Mouse (Mus musculus): ENCODE results near the gene Ssr1. TPM values are rescaled to one million over a fixed set of nuclear protein-coding genes. Genes with fewer than 3 reads are reported as not detected.

Gene Ssr1
- polyA plus RNA-seq, 1 experiment from 2014 or later, result 131 TPM

GRCm38 (mm10) chr13:37979506-37979905, 14.5 kb downstream of the Ssr1 start:
- Histone ChIP-seq H3K4me3 (replicated peaks) (no peak overlapping the region), H3K9ac (no peak overlapping the region), H3K27ac (replicated peaks) (no peak overlapping the region), H3K36me3 (peaks cover 73% of the 10 kb centered on the region), H3K9me3 (replicated peaks) (no peaks in the 10 kb centered on the region), H3K4me1 (no peaks in the 10 kb centered on the region), H3K27me3 (no peaks in the 10 kb centered on the region), H3K4me2 (replicated peaks) (no peak overlapping the region)
- ATAC-seq (ENCODE audit: insufficient number of reproducible peaks, low FRiP score, low TSS enrichment, low read depth), result no peak
- WGBS, result 90% methylated on average over 12 of the region's 12 CpGs

- H3K36me3 ChIP-seq, result peaks cover 35% of the 10 kb centered on the region
- H3K4me3 ChIP-seq (replicated peaks), result no peak overlapping the region
- no peaks in the 10 kb centered on the region for H3K4me1 ChIP-seq
- 85% methylated on average over 5 of the region's 5 CpGs for WGBS
- H3K27me3 ChIP-seq, result no peaks in the 10 kb centered on the region
- no peak for ATAC-seq (ENCODE audit: insufficient number of reproducible peaks, low FRiP score, low TSS enrichment, low read depth)
- no peaks in the 10 kb centered on the region for H3K9me3 ChIP-seq (replicated peaks)
- H3K4me2 ChIP-seq (replicated peaks), result no peak overlapping the region
- no peak overlapping the region for H3K9ac ChIP-seq
- H3K27ac ChIP-seq (replicated peaks), result no peak overlapping the region
These were observed 19.3 kb downstream of the Ssr1 start for GRCm38 (mm10) chr13:37974731-37975130.

GRCm38 (mm10) chr13:37974036-37974435, 20.0 kb downstream of the Ssr1 start:
- ATAC-seq (ENCODE audit: insufficient number of reproducible peaks, low FRiP score, low TSS enrichment, low read depth), result no peak
- Histone ChIP-seq H3K9me3 (replicated peaks) (no peaks in the 10 kb centered on the region), H3K9ac (no peak overlapping the region), H3K4me2 (replicated peaks) (no peak overlapping the region), H3K4me3 (replicated peaks) (no peak overlapping the region), H3K27ac (replicated peaks) (no peak overlapping the region), H3K4me1 (peaks cover 6% of the 10 kb centered on the region), H3K36me3 (peaks cover 29% of the 10 kb centered on the region), H3K27me3 (no peaks in the 10 kb centered on the region)
- 89% methylated on average over 6 of the region's 6 CpGs for WGBS

GRCm38 (mm10) chr13:37970887-37971530, 23.0 kb downstream of the Ssr1 start:
- H3K27me3 ChIP-seq, result no peaks in the 10 kb centered on the region
- H3K4me2 ChIP-seq (replicated peaks), result no peak overlapping the region
- no peak overlapping the region for H3K27ac ChIP-seq (replicated peaks)
- no peak overlapping the region for H3K9ac ChIP-seq
- no peak for ATAC-seq (ENCODE audit: insufficient number of reproducible peaks, low FRiP score, low TSS enrichment, low read depth)
- H3K4me1 ChIP-seq, result peaks cover 26% of the 10 kb centered on the region
- H3K4me3 ChIP-seq (replicated peaks), result no peak overlapping the region
- no peaks in the 10 kb centered on the region for H3K9me3 ChIP-seq (replicated peaks)
- WGBS, result 82% methylated on average over 11 of the region's 11 CpGs
- peaks cover 4% of the 10 kb centered on the region; the same call in 1 of the 2 replicates for H3K36me3 ChIP-seq

GRCm38 (mm10) chr13:37969988-37970387, 24.0 kb downstream of the Ssr1 start:
- 57% methylated on average over 8 of the region's 8 CpGs for WGBS
- no peak for ATAC-seq (ENCODE audit: insufficient number of reproducible peaks, low FRiP score, low TSS enrichment, low read depth)

GRCm38 (mm10) chr13:37969337-37969736, 24.7 kb downstream of the Ssr1 start:
- no peak overlapping the region for H3K4me3 ChIP-seq (replicated peaks)

More at GRCm38 (mm10) chr13:37969988-37970387, 24.0 kb downstream of the Ssr1 start:
- no peak overlapping the region for H3K4me2 ChIP-seq (replicated peaks)
- no peak overlapping the region for H3K4me3 ChIP-seq (replicated peaks)
- H3K4me1 ChIP-seq, result peaks cover 29% of the 10 kb centered on the region
- H3K27me3 ChIP-seq, result no peaks in the 10 kb centered on the region
- no peak overlapping the region for H3K27ac ChIP-seq (replicated peaks)
- H3K9ac ChIP-seq, result no peak overlapping the region
- no peaks in the 10 kb centered on the region; the same call in 1 of the 2 replicates for H3K36me3 ChIP-seq
- no peaks in the 10 kb centered on the region for H3K9me3 ChIP-seq (replicated peaks)

GRCm38 (mm10) chr13:37967565-37967964, 26.5 kb downstream of the Ssr1 start:
- H3K27me3 ChIP-seq, result no peaks in the 10 kb centered on the region
- H3K9ac ChIP-seq, result no peak overlapping the region
- H3K27ac ChIP-seq (replicated peaks), result no peak overlapping the region; the same call in 1 of the 2 replicates
- H3K36me3 ChIP-seq, result no peaks in the 10 kb centered on the region; the same call in 1 of the 2 replicates
- ATAC-seq (ENCODE audit: insufficient number of reproducible peaks, low FRiP score, low TSS enrichment, low read depth), result no peak
- peaks cover 41% of the 10 kb centered on the region for H3K4me1 ChIP-seq
- peak overlapping the region; percentile 24; the same call in 1 of the 2 replicates for H3K4me2 ChIP-seq (replicated peaks)
- WGBS, result 28% methylated on average over 10 of the region's 10 CpGs
- H3K4me3 ChIP-seq (replicated peaks), result no peak overlapping the region
- H3K9me3 ChIP-seq (replicated peaks), result no peaks in the 10 kb centered on the region

More at GRCm38 (mm10) chr13:37969337-37969736, 24.7 kb downstream of the Ssr1 start:
- Histone ChIP-seq H3K36me3 (no peaks in the 10 kb centered on the region; the same call in 1 of the 2 replicates), H3K4me2 (replicated peaks) (0 out of 2 replicates have a peak overlapping the region, but pooled peaks have one; percentile 12), H3K9me3 (replicated peaks) (no peaks in the 10 kb centered on the region), H3K9ac (no peak overlapping the region), H3K27me3 (no peaks in the 10 kb centered on the region), H3K27ac (replicated peaks) (no peak overlapping the region), H3K4me1 (peaks cover 35% of the 10 kb centered on the region)
- no peak for ATAC-seq (ENCODE audit: insufficient number of reproducible peaks, low FRiP score, low TSS enrichment, low read depth)
- 7% methylated on average over 14 of the region's 14 CpGs for WGBS

- 23% methylated on average over 12 of the region's 12 CpGs for WGBS
- H3K4me2 ChIP-seq (replicated peaks), result peak overlapping the region; percentile 24
- no peak overlapping the region; the same call in 1 of the 2 replicates for H3K27ac ChIP-seq (replicated peaks)
- peak; percentile 44; the same call in 1 of the 2 replicates for ATAC-seq (ENCODE audit: insufficient number of reproducible peaks, low FRiP score, low TSS enrichment, low read depth)
- H3K36me3 ChIP-seq, result no peaks in the 10 kb centered on the region; the same call in 1 of the 2 replicates
- no peaks in the 10 kb centered on the region for H3K27me3 ChIP-seq
- H3K9ac ChIP-seq, result no peak overlapping the region
- peaks cover 41% of the 10 kb centered on the region for H3K4me1 ChIP-seq
- no peak overlapping the region for H3K4me3 ChIP-seq (replicated peaks)
- H3K9me3 ChIP-seq (replicated peaks), result no peaks in the 10 kb centered on the region
These were observed 27.0 kb downstream of the Ssr1 start for GRCm38 (mm10) chr13:37967052-37967437.

GRCm38 (mm10) chr13:37966256-37967051, 27.6 kb downstream of the Ssr1 start:
- WGBS, result 64% methylated on average over 15 of the region's 15 CpGs
- ATAC-seq (ENCODE audit: insufficient number of reproducible peaks, low FRiP score, low TSS enrichment, low read depth), result no peak
- Histone ChIP-seq H3K4me1 (peaks cover 41% of the 10 kb centered on the region), H3K4me2 (replicated peaks) (peak overlapping the region; percentile 24; the same call in 1 of the 2 replicates), H3K27ac (replicated peaks) (no peak overlapping the region; the same call in 1 of the 2 replicates), H3K9me3 (replicated peaks) (no peaks in the 10 kb centered on the region), H3K36me3 (no peaks in the 10 kb centered on the region; the same call in 1 of the 2 replicates), H3K9ac (no peak overlapping the region), H3K27me3 (no peaks in the 10 kb centered on the region), H3K4me3 (replicated peaks) (no peak overlapping the region)

- no peak overlapping the region for H3K27ac ChIP-seq (replicated peaks)
- H3K9ac ChIP-seq, result no peak overlapping the region
- H3K27me3 ChIP-seq, result no peaks in the 10 kb centered on the region
- H3K4me2 ChIP-seq (replicated peaks), result no peak overlapping the region
- 48% methylated on average over 17 of the region's 17 CpGs for WGBS
- H3K36me3 ChIP-seq, result no peaks in the 10 kb centered on the region
- peaks cover 41% of the 10 kb centered on the region for H3K4me1 ChIP-seq
- H3K4me3 ChIP-seq (replicated peaks), result no peak overlapping the region
- H3K9me3 ChIP-seq (replicated peaks), result no peaks in the 10 kb centered on the region
- no peak for ATAC-seq (ENCODE audit: insufficient number of reproducible peaks, low FRiP score, low TSS enrichment, low read depth)
These were observed 28.7 kb downstream of the Ssr1 start for GRCm38 (mm10) chr13:37965126-37965914.
